Mouse (Mus musculus) kidney, postnatal 4 days (tissue): ENCODE measurements at regions not wholly inside any gene's neighbourhood (a gene's known extent, or its start where the extent isn't known, plus 50 kb on each side); places are given as distances from the start of the nearest gene placed in this dataset.
A peak's percentile ranks its signal among the peaks of the same experiment; 100 is the strongest.

Experiments
- DNase-seq, 2 experiments: peaks; one replicate each; pipeline ENCODE4 v3.0.0; 2021; ENCODE audit warnings: mixed read lengths in 2 of 2

DNA sequence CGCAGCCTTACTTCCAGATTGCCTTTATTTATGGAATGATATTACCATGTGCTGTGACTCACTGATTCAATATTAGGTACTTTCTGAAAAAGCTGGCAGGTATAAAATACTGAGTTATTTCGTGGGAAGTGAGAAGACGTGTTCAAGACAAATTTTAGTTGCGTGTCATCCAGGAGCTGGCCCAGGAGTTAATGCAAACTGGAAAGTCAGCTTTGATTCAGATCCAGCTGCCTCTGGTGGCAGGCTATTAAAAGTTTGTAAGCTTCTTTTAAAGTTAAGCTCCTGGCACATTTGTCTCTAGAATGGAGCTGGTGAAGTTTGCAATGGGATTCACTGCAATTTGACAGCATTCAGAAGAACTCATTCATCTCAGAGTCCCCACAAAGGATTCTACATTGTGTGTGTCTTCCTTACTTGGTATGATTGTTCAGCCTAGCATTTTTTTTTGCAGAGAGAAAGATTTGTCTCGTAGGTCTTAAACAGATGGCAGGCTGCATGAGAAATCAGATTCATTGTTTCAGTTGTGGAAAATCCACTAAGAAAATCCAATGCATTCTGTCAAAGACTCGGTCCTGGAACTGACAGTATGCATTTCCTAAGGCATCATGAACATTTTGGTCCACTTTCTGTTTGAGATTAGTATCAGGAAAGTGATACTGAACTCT, 599.1 kb downstream of the Gm19410 start:
- DNase-seq = no peak

DNA sequence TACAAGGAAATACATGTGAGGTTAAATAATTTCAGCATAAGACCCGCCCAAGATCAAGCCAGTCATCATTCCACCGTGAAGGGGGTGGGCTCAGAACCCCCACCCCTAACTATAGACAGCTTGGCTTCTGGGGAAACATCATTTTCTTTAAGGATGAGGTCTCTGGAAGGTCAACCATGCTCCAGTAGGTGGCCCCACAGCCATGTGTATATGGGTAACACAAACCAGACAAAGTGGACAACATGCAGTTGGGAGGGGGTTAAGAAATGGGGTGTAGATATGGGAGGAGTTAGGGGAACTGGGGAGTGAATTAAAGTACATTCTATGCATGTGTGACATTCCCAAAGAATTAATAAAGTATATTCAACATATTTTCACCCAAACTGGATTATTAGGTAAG, 600.4 kb downstream of the Gm19410 start:
- peak; percentile 35 to 36 for DNase-seq

DNA sequence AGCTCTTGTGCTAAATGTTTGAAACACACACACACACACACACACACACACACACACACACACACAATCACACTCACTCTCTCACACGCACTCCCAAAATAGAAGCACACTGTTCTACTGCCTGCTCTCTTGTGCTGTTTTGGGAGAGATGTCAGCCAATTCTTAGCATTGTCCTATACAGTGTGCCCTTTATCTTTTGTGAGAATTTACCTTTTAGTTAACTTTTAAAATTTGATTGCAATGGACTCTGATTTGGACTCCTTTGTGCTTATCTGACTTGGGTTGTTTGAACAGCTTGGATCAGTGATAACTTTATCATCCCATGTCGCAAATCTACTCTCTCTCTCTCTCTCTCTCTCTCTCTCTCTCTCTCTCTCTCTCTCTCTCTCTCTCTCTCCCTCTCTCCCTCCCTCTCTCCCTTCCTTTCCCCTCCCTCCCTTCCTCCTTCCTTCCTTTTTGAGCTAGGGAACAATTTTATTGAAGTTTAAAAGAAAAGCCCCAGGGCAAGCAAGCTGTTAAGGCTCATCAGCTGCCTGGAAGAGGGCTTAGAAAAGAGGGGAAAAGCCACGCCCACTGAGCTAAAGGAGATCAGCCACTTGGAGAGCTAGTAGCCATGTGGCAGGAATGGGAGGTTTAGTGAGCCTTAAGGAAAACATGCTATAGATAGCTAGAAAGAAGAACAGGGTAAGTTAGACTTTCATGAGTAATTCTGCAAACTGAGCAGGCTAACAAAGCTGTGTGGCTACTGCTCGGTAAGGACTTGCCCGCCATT, 611.2 kb downstream of the Gm19410 start:
- peak in 1 of 2 experiments; percentile 8 for DNase-seq

DNA sequence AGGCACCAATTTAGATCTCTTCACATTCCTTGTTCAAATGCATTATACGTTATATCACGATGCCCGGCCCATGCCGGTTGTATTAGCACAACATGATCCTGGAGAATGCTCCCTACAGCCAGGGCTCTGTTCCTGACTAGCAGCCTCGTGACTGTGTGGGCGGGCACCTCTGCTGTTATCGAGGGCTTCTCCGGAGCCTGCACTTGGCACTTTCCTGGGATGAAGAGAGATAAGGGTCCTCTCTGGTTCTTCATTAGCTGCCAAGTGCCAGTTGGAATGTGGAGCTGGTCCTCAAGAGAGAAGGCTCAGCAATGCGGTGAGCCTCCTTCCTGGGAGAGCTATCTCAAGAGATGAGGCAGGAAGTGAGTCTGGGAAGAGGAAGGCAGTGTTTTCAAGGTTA, 598.9 kb upstream of the AI429214 start:
- DNase-seq = no peak

DNA sequence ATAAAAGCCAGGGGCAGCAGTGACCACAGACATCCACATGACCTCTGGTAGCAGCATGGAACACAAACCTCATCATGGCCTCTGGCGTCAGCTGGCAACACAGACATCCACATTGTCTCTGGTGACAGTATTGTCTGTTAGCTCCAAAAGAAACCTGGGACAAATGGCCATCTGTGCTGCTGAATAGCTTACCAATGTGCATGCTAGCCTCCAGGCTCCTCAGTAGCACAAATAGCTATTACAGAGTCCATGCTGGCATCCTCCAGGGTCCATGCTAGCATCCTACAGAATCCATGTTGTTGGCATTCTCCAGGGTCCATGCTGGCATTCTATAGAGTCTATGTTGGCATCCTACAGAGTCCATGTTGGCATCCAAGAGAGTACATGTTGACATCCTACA, 596.9 kb upstream of the AI429214 start:
- no peak for DNase-seq

DNA sequence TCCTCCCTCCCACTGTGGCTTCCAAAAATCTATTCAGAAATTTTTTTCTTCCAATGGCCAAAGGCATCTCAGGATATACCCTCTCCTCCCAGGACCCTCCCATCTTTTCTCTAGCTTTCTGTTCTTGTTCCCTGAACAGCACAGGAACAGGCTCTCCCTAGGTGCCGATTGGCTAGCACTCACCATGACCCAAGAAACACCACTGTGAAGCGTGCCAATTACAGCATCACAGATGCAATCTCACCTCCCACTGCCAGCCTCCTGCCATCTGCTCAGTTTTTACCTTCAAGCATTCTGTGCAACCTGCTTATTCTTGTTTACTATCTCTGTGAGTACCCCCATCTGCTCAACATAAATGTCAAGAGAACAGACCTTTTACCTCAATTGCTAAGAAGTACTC, 586.7 kb upstream of the AI429214 start:
- no peak for DNase-seq
